Mouse (Mus musculus) liver, embryonic 11.5 days (tissue): ENCODE data around the gene Cnih1. TPM values are rescaled to one million over a fixed set of nuclear protein-coding genes. Genes with fewer than 3 reads are reported as not detected.
A peak's percentile ranks its signal among the peaks of the same experiment; 100 is the strongest.

Experiments used
- ATAC-seq: fragments of 200-750 bp; cut with Nextera tagmentation; replicated peaks from 2 replicates; pipeline ENCODE4 v1.8.0; 2017; ENCODE audit warnings: moderate number of reproducible peaks, mild to moderate bottlenecking, moderate TSS enrichment, moderate library complexity; ENCODE audit not compliant: low FRiP score
- DNase-seq: peaks from one replicate; pipeline ENCODE4 v3.0.0-alpha.2; 2017; ENCODE audit warnings: low spot score
- H3K27ac ChIP-seq: fragments of 300-500 bp; sonication (generic); 2 replicates; pipeline ENCODE4 v1.5.1; 2014; ENCODE audit warnings: mild to moderate bottlenecking, low read depth, low read length, control low read depth
- H3K27me3 ChIP-seq: fragments of 300-500 bp; sonication (generic); replicated peaks from 2 replicates; pipeline ENCODE4 v1.6.1; 2014; ENCODE audit warnings: low read length, mixed read lengths; ENCODE audit not compliant: control insufficient read depth, insufficient read depth
- H3K36me3 ChIP-seq: fragments of 300-500 bp; sonication (generic); 2 replicates; pipeline ENCODE4 v1.6.1; 2014; ENCODE audit warnings: mild to moderate bottlenecking, low read length, moderate library complexity, mixed read lengths; ENCODE audit not compliant: control insufficient read depth, insufficient read depth
- H3K4me1 ChIP-seq: fragments of 300-500 bp; sonication (generic); replicated peaks from 2 replicates; pipeline ENCODE4 v1.6.1; 2014; ENCODE audit warnings: low read length, mixed read lengths; ENCODE audit not compliant: control insufficient read depth, insufficient read depth
- H3K4me2 ChIP-seq: fragments of 300-500 bp; sonication (generic); 2 replicates; pipeline ENCODE4 v1.6.1; 2014; ENCODE audit warnings: mild to moderate bottlenecking, control low read depth, moderate library complexity
- H3K4me3 ChIP-seq: fragments of 300-500 bp; sonication (generic); 2 replicates; pipeline ENCODE4 v1.5.1; 2014; ENCODE audit warnings: low read depth, low read length, control low read depth
- H3K9ac ChIP-seq: fragments of 300-500 bp; sonication (generic); 2 replicates; pipeline ENCODE4 v1.6.1; 2014; ENCODE audit warnings: low read depth, low read length, control low read depth
- H3K9me3 ChIP-seq: fragments of 300-500 bp; sonication (generic); 2 replicates; pipeline ENCODE4 v1.6.1; 2016; ENCODE audit warnings: low read length, inconsistent platforms, mixed read lengths; ENCODE audit not compliant: control insufficient read depth
- WGBS: fragments of 180-500 bp; shearing (Covaris S2); extraction: QIAGEN DNeasy Blood & Tissue Kit; methylation state at CpG from one replicate; pipeline ENCODE4 v1.1.7; 2014; 5-methylcytosine and 5-hydroxymethylcytosine counted together
- polyA plus RNA-seq: library from polyadenylated mRNA; unstranded; fragments of >200 nt; fragmentation: Nextera tagmentation; extraction: Ambion mirVana; gene quantifications from 2 replicates; pipeline ENCODE4 v1.2.1, GENCODE M21; 2014

Gene Cnih1
- polyA plus RNA-seq, 1 experiment from 2014 or later: 165 TPM

DNA sequence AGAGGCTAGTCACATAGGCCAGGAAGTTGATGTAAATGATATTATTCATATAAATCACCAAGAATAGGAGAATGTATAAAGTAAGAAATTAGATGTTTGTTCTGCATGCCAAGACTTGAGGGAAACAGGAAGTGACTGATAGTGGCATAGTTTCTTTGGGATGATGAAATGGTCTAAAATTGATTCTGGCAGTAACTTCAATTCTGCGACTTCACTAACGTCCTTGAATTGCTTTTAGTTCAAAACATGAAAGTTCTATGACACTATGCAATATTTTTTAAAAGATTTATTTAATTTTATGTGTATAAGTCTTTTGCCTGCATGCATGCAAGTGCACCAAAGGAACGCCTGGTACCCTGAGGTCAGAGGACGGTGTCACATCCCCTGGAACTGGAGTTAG lies 15.0 kb upstream of the Cnih1 start:
- WGBS: 89% methylated on average over 4 of the region's 4 CpGs
- Histone ChIP-seq H3K9me3 (no peaks in the 10 kb centered on the region), H3K4me3 (no peak overlapping the region), H3K9ac (no peak overlapping the region), H3K4me1 (no peaks in the 10 kb centered on the region), H3K27me3 (no peaks in the 10 kb centered on the region), H3K4me2 (no peak overlapping the region), H3K27ac (no peak overlapping the region), H3K36me3 (no peaks in the 10 kb centered on the region)
- ATAC-seq (no peak), DNase-seq (no peak)

DNA sequence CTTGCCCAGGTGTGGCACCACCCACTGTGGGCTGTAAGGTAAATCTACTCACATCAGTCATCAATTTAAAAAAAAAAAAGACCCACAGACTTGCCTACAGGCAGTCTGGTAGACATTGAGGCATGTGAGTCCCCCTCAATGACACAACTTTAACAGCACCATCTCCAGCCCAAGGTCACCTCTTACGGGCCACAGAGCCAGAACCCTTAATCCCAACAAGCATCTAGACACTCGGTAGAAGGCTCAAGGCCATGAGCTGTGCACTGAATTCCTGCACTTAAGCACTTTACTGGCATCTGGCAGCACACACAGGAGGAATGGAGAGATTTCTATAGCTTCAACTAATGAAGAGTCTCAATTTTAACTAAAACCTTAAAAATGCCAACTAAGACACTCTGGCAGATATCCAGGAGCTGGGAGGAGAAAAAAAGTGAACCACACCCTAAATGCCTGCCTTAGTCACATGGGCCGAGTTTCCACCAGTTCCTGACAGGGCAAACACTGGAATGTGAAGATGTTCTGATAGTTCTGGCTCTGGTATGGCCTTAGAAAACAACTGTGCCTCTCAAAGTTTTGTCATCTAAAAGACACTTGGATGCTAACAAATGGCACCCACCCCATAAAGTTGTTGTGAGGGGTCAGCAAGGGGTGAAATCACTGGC lies 12.6 kb upstream of the Cnih1 start:
- Histone ChIP-seq H3K27me3 (no peaks in the 10 kb centered on the region), H3K4me3 (no peak overlapping the region), H3K9ac (no peak overlapping the region), H3K9me3 (no peaks in the 10 kb centered on the region), H3K4me1 (no peaks in the 10 kb centered on the region), H3K4me2 (no peak overlapping the region), H3K27ac (no peak overlapping the region), H3K36me3 (no peaks in the 10 kb centered on the region)
- ATAC-seq: no peak
- no peak for DNase-seq
- 77% methylated on average over 3 of the region's 3 CpGs for WGBS

DNA sequence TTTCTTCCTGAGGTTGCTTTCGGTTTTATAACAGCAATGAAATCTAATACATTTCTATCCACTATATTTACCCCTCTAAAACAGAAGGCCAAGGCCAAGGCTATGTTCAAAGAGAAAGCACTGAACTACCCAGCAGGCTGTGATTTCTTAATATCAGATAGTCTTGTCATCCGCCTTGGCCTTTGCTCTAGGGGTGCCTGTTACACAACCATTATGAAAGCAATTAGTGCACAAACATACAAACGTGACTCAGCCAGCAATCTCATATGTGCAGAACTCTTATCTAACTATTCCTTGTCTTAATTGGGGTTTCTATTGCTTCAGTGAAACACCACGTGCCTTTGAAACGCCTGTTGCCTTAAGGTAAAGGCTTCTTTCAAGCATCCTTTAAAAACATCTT lies 5.9 kb upstream of the Cnih1 start:
- H3K9ac ChIP-seq: no peak overlapping the region
- H3K4me1 ChIP-seq: peaks cover 4% of the 10 kb centered on the region
- no peak overlapping the region for H3K4me2 ChIP-seq
- DNase-seq (no peak), ATAC-seq (no peak)
- H3K9me3 ChIP-seq: no peaks in the 10 kb centered on the region
- no peak overlapping the region for H3K27ac ChIP-seq
- no peaks in the 10 kb centered on the region for H3K36me3 ChIP-seq
- H3K27me3 ChIP-seq: no peaks in the 10 kb centered on the region
- 78% methylated on average over 5 of the region's 5 CpGs for WGBS
- no peak overlapping the region for H3K4me3 ChIP-seq

DNA sequence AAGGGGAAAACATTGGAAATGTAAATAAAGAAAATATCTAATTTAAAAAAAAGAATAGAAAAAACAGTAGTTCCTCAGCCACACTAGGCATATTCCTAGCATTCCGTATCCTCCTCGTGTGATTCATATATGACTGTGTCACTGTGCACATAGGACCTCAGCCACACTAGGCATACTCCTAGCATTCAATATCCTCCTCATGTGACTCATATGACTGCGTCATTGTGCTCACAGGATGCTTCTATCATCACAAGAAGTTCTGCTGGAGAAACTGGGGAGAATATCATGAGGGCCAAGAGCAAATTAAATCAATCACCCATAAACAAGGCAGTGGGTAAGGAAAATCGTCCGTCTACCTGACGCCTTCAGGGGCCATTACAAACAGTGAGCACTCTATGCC lies 2.5 kb upstream of the Cnih1 start:
- ATAC-seq: no peak
- Histone ChIP-seq H3K4me2 (no peak overlapping the region), H3K4me3 (no peak overlapping the region), H3K27ac (no peak overlapping the region), H3K36me3 (no peaks in the 10 kb centered on the region), H3K27me3 (no peaks in the 10 kb centered on the region), H3K9me3 (no peaks in the 10 kb centered on the region), H3K9ac (no peak overlapping the region), H3K4me1 (peaks cover 19% of the 10 kb centered on the region)
- 89% methylated on average over 6 of the region's 6 CpGs for WGBS
- DNase-seq: no peak

DNA sequence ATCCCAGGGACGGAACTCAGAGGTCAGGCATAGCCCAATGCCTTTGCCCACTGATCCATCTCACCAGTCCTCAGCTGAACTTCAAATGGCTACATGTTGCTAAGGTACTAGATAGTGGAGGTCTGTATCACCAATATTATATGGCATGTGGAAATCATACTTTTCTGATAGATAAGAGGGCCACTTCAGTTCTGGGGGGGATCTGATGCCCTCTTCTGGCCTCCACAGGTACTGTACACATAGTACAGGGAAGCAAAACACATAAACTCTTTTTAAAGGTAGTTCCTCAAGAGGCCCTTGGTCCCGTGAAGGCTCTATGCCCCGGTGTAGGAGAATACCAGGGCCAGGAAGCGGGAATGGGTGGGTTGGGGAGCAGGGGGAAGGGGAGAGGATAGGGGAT lies 2.1 kb upstream of the Cnih1 start:
- Histone ChIP-seq H3K4me2 (no peak overlapping the region), H3K4me1 (peaks cover 19% of the 10 kb centered on the region), H3K36me3 (no peaks in the 10 kb centered on the region), H3K4me3 (no peak overlapping the region), H3K27me3 (no peaks in the 10 kb centered on the region), H3K9ac (no peak overlapping the region), H3K27ac (no peak overlapping the region), H3K9me3 (no peaks in the 10 kb centered on the region)
- DNase-seq (no peak), ATAC-seq (0 out of 2 replicates have a peak, but pooled peaks have one; percentile 5)
- WGBS: 63% methylated on average over 4 of the region's 4 CpGs

DNA sequence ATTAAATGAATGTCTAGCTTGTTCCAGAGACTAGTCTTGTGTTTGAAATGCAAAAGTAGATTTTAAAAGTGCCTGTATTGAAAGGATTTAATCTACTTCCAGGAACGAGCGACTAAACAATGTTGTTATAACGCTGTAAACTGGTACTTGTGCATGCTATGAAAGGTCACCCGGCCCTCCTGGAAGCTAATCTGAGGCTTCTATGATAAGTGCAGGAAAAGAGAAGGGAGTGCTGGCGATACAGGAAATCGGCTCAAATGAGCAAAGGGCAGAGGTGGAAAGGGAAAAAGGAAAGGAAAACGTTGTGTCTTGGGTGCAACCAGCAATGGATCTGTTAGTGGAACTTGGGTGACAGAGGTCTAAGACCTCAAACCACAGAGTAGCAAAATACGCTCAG lies 292 bp upstream of the Cnih1 start:
- peak overlapping the region; percentile 98 for H3K27ac ChIP-seq
- H3K9me3 ChIP-seq: no peaks in the 10 kb centered on the region
- H3K27me3 ChIP-seq: no peaks in the 10 kb centered on the region
- no peak for DNase-seq
- peak overlapping the region; percentile 99 for H3K4me3 ChIP-seq
- WGBS: 12% methylated on average over 8 of the region's 8 CpGs
- H3K4me2 ChIP-seq: peak overlapping the region; percentile 68
- H3K9ac ChIP-seq: peak overlapping the region; percentile 100; the same call in 1 of the 2 replicates
- H3K4me1 ChIP-seq: peaks cover 19% of the 10 kb centered on the region
- peak; percentile 21; the same call in 1 of the 2 replicates for ATAC-seq
- H3K36me3 ChIP-seq: peaks cover 3% of the 10 kb centered on the region; the same call in 1 of the 2 replicates

DNA sequence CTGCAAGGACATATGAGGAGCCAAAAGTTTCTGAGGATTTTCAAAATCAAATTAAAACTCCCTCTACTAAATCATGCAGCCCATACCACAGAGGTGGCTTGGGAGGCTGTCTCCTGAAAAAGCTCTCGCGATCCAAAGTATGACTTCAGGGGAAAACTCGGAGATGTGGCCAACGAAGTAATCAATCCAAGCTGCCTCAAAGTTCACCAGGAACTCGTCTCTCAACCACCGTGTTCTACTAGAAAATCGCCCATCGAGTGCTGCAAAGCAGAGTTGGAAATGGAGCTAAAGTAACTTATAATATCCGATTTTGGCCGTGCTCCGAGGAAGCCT lies 791 bp downstream of the Cnih1 start:
- H3K27ac ChIP-seq: peak overlapping the region; percentile 98
- peaks cover 6% of the 10 kb centered on the region; the same call in 1 of the 2 replicates for H3K36me3 ChIP-seq
- peaks cover 19% of the 10 kb centered on the region for H3K4me1 ChIP-seq
- DNase-seq (no peak), ATAC-seq (no peak)
- H3K27me3 ChIP-seq: no peaks in the 10 kb centered on the region
- H3K9ac ChIP-seq: peak overlapping the region; percentile 100
- H3K4me3 ChIP-seq: peak overlapping the region; percentile 99
- WGBS: 1% methylated on average over 11 of the region's 11 CpGs
- H3K4me2 ChIP-seq: peak overlapping the region; percentile 68
- no peaks in the 10 kb centered on the region for H3K9me3 ChIP-seq

DNA sequence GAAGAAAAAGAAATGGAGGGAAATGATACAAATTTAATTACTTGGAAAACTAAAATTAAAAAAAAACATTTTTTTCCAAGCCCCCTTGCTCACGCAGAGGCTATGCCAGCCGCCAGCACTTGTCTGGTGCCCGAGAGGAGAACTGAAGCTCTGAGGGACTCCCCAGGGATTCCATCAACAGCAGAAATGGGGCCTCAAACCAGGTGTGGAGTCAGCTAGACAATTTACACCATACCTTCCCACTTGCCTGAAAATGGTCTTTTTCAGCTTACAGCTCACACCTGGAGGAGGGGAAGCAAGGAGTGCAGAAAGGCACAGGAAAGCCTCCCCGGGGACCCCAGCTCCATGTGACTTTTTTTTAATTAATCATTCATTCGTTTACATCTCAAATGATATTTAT lies 3.0 kb downstream of the Cnih1 start:
- Histone ChIP-seq H3K4me3 (no peak overlapping the region), H3K27ac (no peak overlapping the region), H3K9me3 (no peaks in the 10 kb centered on the region), H3K27me3 (no peaks in the 10 kb centered on the region), H3K4me2 (no peak overlapping the region), H3K4me1 (peaks cover 19% of the 10 kb centered on the region), H3K9ac (no peak overlapping the region), H3K36me3 (peaks cover 16% of the 10 kb centered on the region)
- DNase-seq: no peak
- no peak for ATAC-seq
- 85% methylated on average over 5 of the region's 5 CpGs for WGBS

DNA sequence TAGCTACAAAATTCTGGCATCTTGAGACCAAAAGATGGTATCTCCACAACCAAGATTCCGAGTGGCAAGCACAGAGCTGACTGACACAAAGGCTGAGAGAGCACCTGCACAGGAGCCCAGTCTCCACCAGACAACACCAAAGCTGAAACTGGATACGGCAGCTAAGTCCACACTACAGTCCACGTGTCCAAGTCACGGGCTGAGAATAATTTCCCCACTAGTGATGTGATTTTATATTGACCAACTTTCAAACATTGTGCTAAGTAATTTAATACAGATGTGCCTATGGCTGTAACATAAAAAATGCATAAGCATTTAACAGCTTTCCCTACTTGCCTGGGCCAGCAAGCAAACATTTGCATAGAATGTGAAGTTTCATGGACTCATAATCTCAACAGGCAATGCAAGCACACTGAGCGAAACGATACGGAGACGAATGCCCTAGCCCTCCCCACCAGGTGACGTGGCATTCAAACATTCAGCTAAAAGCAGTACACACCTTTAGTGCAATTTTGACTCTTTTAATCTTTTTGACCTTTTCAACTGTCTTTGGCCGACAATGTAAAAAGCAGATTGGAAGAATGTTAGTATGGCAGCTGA lies 4.8 kb downstream of the Cnih1 start:
- DNase-seq (no peak), ATAC-seq (no peak)
- 93% methylated on average over 10 of the region's 10 CpGs for WGBS
- H3K9ac ChIP-seq: no peak overlapping the region
- H3K9me3 ChIP-seq: peaks cover 3% of the 10 kb centered on the region; the same call in 1 of the 2 replicates
- H3K27ac ChIP-seq: no peak overlapping the region
- H3K4me2 ChIP-seq: no peak overlapping the region
- H3K4me3 ChIP-seq: no peak overlapping the region
- H3K27me3 ChIP-seq: no peaks in the 10 kb centered on the region
- H3K36me3 ChIP-seq: peaks cover 34% of the 10 kb centered on the region
- peaks cover 8% of the 10 kb centered on the region for H3K4me1 ChIP-seq
